Mouse (Mus musculus): ENCODE measurements around the gene Ints1. TPM values are rescaled to one million over a fixed set of nuclear protein-coding genes. Genes with fewer than 3 reads are reported as not detected.

The Ints1 gene
- total and polyA plus RNA-seq, 3 experiments, result 77.9 to 89.2 TPM; not detected in 1

GRCm38 (mm10) chr5:139702905-139703304, 72.6 kb downstream of the Ints1 start (continued):
- TF ChIP-seq MAFK (IDR thresholded peaks at IDR 0.05; ENCODE audit: borderline replicate concordance, low read depth, low read length) (no peak), SMC3 (IDR thresholded peaks at IDR 0.05; ENCODE audit: low read depth, low read length) (peak; percentile 32; the same call in 1 of the 2 replicates), CHD1 (IDR thresholded peaks at IDR 0.05; ENCODE audit: low read depth, low read length) (no peak), POLR2AphosphoS5 (IDR thresholded peaks at IDR 0.05; ENCODE audit: borderline replicate concordance, low read depth, low read length) (no peak), GABPA (IDR thresholded peaks at IDR 0.05; ENCODE audit: low read depth, low read length) (no peak), ZKSCAN1 (IDR thresholded peaks at IDR 0.05; ENCODE audit: low read depth, low read length) (no peak), TBP (IDR thresholded peaks at IDR 0.05; ENCODE audit: low read depth, low read length) (no peak), CTCF (IDR thresholded peaks at IDR 0.05 in 2 of 3, conservative IDR thresholded peaks at IDR 0.05 in 1 of 3; ENCODE audit: control insufficient read depth in 1 of 3, insufficient read depth in 1 of 3, low read depth in 2 of 3, low read length in 3 of 3, poor library complexity in 1 of 3, severe bottlenecking in 1 of 3) (peak; percentile 69 to 83 (median 75)), ZNF384 (IDR thresholded peaks at IDR 0.05; ENCODE audit: low read depth, low read length) (no peak), USF2 (IDR thresholded peaks at IDR 0.05; ENCODE audit: borderline replicate concordance in 1 of 2, insufficient read depth in 1 of 2, low read depth in 1 of 2, low read length in 2 of 2) (no peak), GATA1 (IDR thresholded peaks at IDR 0.05; ENCODE audit: low read depth, low read length) (no peak), POLR2A (IDR thresholded peaks at IDR 0.05; ENCODE audit: control insufficient read depth in 1 of 2, insufficient read depth in 1 of 2, low read depth in 1 of 2, low read length in 2 of 2, poor library complexity in 1 of 2) (0 out of 4 replicates have a peak, but pooled peaks of 1 of the 2 experiments have one; percentile 5)

DNA sequence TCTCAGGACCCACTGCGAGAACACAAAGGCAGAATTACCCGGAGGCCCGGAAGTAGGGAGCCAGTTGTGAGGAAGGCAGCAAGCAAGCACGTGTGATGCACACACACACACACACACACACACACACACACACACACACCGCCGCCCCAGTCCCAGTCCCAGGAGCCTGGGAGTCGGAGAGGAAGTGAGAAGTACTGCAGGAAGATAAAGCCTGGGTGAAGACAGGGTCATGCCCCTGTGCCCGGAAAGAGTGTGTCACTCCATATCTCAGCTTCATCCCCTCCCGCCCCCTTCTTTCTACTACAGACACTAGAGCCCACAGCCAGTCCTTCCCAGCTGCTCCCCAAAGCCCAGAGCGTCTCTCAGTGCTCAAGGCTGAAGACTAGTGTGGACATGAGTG, 73.2 kb downstream of the Ints1 start:
- Histone ChIP-seq H3K4me1 (ENCODE audit: control insufficient read depth in 1 of 2, insufficient read depth in 2 of 2, low read length in 2 of 2) (peaks cover 4 to 21% of the 10 kb centered on the region in 2 experiments; a peak in 3 of 4 replicates), H3K4me3 (ENCODE audit: control insufficient read depth in 1 of 2, insufficient read depth in 1 of 2, low read depth in 2 of 2, low read length in 2 of 2) (peak overlapping the region; percentile 23 to 35), H3K36me3 (ENCODE audit: control insufficient read depth in 1 of 2, insufficient read depth in 2 of 2, low read length in 2 of 2) (peaks cover 0 to 8% of the 10 kb centered on the region in 2 experiments; a peak in 2 of 4 replicates), H3K9me3 (replicated peaks; ENCODE audit: insufficient read depth, low read length) (no peaks in the 10 kb centered on the region), H3K9ac (ENCODE audit: control insufficient read depth, low read depth, low read length, poor library complexity, severe bottlenecking) (peak overlapping the region; percentile 53), H3K27me3 (ENCODE audit: control insufficient read depth in 1 of 2, insufficient read depth in 2 of 2, low read length in 2 of 2) (no peaks in the 10 kb centered on the region), H3K27ac (ENCODE audit: control insufficient read depth, low read depth, low read length) (peak overlapping the region; percentile 66), H3K79me2 (ENCODE audit: control insufficient read depth, insufficient read depth, low read length, poor library complexity) (no peaks in the 10 kb centered on the region)
- peak; percentile 88 for DNase-seq (ENCODE audit: low read depth, low spot score)
- TF ChIP-seq ZKSCAN1 (IDR thresholded peaks at IDR 0.05; ENCODE audit: low read depth, low read length) (no peak), TAL1 (IDR thresholded peaks at IDR 0.05; ENCODE audit: low read length) (no peak), RAD21 (IDR thresholded peaks at IDR 0.05; ENCODE audit: low read depth, low read length) (no peak), GATA1 (IDR thresholded peaks at IDR 0.05; ENCODE audit: low read depth, low read length) (peak; percentile 79), ZNF384 (IDR thresholded peaks at IDR 0.05; ENCODE audit: low read depth, low read length) (no peak), HCFC1 (IDR thresholded peaks at IDR 0.05; ENCODE audit: low read depth, low read length) (peak; percentile 66), CHD1 (IDR thresholded peaks at IDR 0.05; ENCODE audit: low read depth, low read length) (no peak), GABPA (IDR thresholded peaks at IDR 0.05; ENCODE audit: low read depth, low read length) (no peak), SIN3A (IDR thresholded peaks at IDR 0.05; ENCODE audit: low read length) (peak; percentile 75), TBP (IDR thresholded peaks at IDR 0.05; ENCODE audit: low read depth, low read length) (peak; percentile 60), BHLHE40 (IDR thresholded peaks at IDR 0.05; ENCODE audit: borderline replicate concordance, low read depth, low read length) (peak; percentile 97), USF2 (IDR thresholded peaks at IDR 0.05; ENCODE audit: borderline replicate concordance in 1 of 2, insufficient read depth in 1 of 2, low read depth in 1 of 2, low read length in 2 of 2) (no peak), MYB (IDR thresholded peaks at IDR 0.05; ENCODE audit: low read depth, low read length) (no peak), ZC3H11A (IDR thresholded peaks at IDR 0.05; ENCODE audit: low read depth, low read length) (no peak), ETS1 (IDR thresholded peaks at IDR 0.05; ENCODE audit: low read depth, low read length) (peak; percentile 90), SMC3 (IDR thresholded peaks at IDR 0.05; ENCODE audit: low read depth, low read length) (no peak), E2F4 (IDR thresholded peaks at IDR 0.05; ENCODE audit: borderline replicate concordance, low read depth, low read length) (no peak), MEF2A (IDR thresholded peaks at IDR 0.05; ENCODE audit: extremely low read depth, insufficient replicate concordance, low read depth, low read length, poor library complexity, severe bottlenecking) (no peak), RCOR1 (IDR thresholded peaks at IDR 0.05; ENCODE audit: low read depth, low read length) (peak; percentile 49; the same call in 1 of the 2 replicates), UBTF (IDR thresholded peaks at IDR 0.05; ENCODE audit: borderline replicate concordance, insufficient read depth, low read depth, low read length) (no peak), KAT2A (conservative IDR thresholded peaks at IDR 0.05; ENCODE audit: low read depth, low read length) (no peak), MAFK (IDR thresholded peaks at IDR 0.05; ENCODE audit: borderline replicate concordance, low read depth, low read length) (no peak), CHD2 (IDR thresholded peaks at IDR 0.05; ENCODE audit: low read length) (no peak; the same call in 1 of the 2 replicates), NRF1 (IDR thresholded peaks at IDR 0.05; ENCODE audit: insufficient read depth, low read depth, low read length, poor library complexity, severe bottlenecking) (no peak), ELF1 (IDR thresholded peaks at IDR 0.05; ENCODE audit: low read depth, low read length) (peak; percentile 78), MAX (IDR thresholded peaks at IDR 0.05; ENCODE audit: low read length) (peak; percentile 94), JUND (IDR thresholded peaks at IDR 0.05; ENCODE audit: low read depth, low read length) (no peak), EP300 (IDR thresholded peaks at IDR 0.05; ENCODE audit: low read depth in 1 of 2, low read length in 2 of 2) (peak; percentile 64 to 83), ZMIZ1 (IDR thresholded peaks at IDR 0.05; ENCODE audit: low read depth, low read length) (0 out of 2 replicates have a peak, but pooled peaks have one; percentile 2)

Measured in MEL (cell line).